Mouse (Mus musculus): ENCODE measurements around the gene Glt1d1. TPM values are rescaled to one million over a fixed set of nuclear protein-coding genes. Genes with fewer than 3 reads are reported as not detected.

Gene Glt1d1
- polyA plus RNA-seq (2014; fragmentation: Illumina TruSeq; extraction: RNeasy Lipid Tissue Mini Kit (QIAGEN cat#74804); ENCODE audit: low read depth, low replicate concordance): 22.0 TPM

DNA sequence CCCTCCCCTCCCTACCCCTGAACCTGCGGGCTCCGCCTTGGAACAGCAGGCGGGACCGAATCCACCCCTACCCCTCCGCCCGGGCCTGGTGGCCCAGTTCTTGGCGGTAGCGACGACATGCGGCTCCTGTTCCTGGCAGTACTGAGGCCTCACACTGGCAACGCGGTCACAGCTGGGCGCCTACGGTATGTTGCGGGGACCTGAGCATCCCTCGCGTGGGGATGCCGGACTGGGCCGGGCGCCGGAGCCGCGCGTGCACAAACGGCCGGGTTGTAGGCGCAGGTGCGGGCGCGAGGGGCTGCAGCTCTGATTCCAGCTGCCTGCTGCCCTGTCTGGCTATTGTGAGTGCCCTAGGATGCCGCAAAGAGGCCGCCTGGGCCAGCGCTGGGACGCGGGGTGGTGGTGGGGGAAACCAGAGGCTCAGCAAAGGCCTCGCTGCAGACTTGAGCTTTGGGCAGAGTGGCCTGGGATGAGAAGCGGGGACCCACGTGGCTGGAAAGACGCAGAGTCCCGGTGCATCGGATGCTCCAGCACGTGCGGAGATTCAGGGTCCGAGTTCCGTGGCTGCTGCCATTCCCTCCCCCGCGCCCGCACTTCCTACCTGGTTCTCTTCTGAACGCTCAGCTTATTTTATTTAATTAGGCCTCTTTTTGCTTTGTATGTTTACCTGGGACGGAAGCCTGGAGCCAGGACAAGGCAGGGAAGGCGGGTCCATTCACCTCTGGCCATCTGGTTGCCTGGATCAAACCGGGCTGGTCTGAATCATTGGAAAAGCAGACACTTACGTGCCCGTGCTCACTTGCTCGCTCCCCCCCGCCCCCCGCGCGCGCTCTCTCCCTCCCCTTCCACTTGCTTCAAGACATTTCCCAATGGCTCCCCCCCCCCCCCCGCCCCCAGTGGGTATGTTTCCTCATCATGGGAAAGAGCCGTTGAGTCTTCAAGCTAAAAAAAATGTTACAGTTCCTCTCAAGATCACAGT, at the start of gene Glt1d1, which contains the start of gene Slc15a4:
Gene Glt1d1 (plus strand): TSS at position 96 of the 979 bp plus-strand sequence.
Gene Slc15a4 (minus strand): TSS at position 731 of the 979 bp plus-strand sequence.

Other genes starting within 250 kb of the Glt1d1 start
- gene Slc15a4, start 635 bp downstream of the Glt1d1 start, polyA plus RNA-seq (2014; fragmentation: Illumina TruSeq; extraction: RNeasy Lipid Tissue Mini Kit (QIAGEN cat#74804); ENCODE audit: low read depth, low replicate concordance): 133 TPM